Mouse (Mus musculus): ENCODE data around the gene Dlg2. TPM values are rescaled to one million over a fixed set of nuclear protein-coding genes. Genes with fewer than 3 reads are reported as not detected.

Dlg2 gene
- polyA plus RNA-seq, 1 experiment from 2014 or later = 1.5 TPM

DNA sequence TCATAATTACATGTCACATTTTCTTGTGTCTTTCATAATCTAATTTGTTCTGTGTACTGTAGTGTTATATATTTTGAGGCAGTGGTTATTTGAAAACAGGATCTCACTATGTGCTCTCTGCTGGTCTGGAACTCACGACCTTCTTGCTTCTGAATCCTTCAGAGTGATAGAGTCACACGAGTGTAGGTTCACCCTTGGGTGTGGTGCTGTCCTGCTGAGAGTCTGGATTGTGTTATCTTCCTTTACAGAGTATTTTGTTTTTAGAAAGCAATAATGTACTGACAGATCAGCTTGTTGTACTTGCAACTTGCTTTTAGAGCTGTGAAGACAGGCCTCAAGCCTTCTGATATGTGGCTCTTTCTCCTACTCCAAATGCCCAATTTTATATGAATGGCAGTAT lies 1953.8 kb downstream of the Dlg2 start:
- in situ Hi-C loops (cut with MboI; ENCODE audit: low pct_unique_long_range_greater_than_20kb) = no loop called here
- no peak for TF ChIP-seq CTCF (IDR thresholded peaks at IDR 0.05)
- ATAC-seq (no peak), DNase-seq (ENCODE audit: low read depth, low spot score) (no peak)
- H3K27me3 ChIP-seq = no peaks in the 10 kb centered on the region
- ChIA-PET CTCF (interaction anchor here (1.7 kb wide), 1 partner anchor 13 kb away, joined by 3 read pairs; no protein-coding TSS in a partner anchor), POLR2A (no interaction called here)

DNA sequence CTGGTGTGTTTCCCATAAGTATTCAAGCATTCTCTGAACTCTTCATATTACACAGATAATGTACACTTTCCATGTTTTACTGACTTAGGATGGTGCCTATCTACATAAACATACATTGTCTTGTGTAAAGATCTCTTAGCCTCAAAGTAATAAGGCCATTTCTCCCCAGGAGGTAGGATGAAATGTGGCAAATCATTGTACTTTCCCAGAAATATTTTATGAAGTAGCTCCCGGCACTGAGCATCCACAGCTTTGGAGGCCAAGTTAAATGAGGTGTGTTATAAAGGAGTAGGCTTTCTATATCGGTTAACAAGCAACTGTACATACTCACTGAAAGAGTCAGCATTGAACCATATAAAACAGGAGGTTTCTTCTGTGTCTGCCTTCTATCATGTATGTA lies 1960.7 kb downstream of the Dlg2 start:
- no peak for DNase-seq (ENCODE audit: low read depth, low spot score)
- no peak for TF ChIP-seq CTCF (IDR thresholded peaks at IDR 0.05)
- POLR2A ChIA-PET = no interaction called here
- CTCF ChIA-PET = interaction anchor here (1.1 to 1.4 kb wide), 2 partner anchors 9 to 28 kb away, joined by 3 to 5 read pairs; no protein-coding TSS in a partner anchor
- in situ Hi-C loops (cut with MboI; ENCODE audit: low pct_unique_long_range_greater_than_20kb) = no loop called here
- ATAC-seq = no peak
- no peaks in the 10 kb centered on the region for H3K27me3 ChIP-seq

DNA sequence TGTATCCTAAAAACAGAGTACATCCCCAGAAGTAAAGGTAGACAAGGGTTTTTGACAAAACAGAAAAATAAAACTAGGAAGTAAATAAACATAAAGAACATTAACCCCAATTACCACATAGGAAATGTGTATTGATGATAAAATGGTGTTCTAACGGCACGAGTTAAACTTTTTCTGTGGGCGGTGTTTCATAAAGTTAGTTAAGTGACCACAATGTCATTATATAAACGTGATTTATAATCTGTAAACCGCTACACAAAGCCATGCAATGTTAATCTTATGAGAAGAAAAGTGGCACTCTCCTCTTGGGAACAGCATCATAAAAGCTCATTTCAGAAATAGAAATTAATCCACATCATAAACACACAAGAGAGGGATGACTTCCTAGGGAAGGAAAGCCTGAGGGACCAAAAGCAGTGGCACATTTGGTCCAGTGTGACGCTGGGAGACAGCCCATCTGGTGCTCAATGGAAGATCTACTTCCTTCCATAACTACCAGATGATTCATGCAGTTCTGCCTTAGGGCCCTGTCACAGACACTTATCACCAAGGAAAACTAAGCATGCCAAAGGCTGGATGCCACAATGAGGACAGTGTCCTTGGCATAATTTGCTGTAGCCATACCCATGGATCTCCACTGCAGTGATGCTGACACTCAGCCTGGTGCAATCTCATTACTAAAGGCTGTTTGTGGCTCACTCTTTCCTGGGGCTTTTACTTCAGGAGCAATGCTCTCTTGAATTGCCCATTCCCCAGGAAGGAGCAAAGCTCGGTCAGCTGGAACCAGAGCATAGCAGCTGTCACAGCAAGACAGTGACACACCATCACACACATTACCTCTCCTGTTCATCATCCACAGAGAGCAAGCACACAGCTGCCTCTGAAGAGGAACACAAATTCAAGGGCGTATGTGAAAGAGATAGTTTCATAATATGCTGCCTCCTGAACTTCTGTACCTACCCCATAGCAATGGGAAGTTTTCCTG lies 1963.3 kb downstream of the Dlg2 start:
- ATAC-seq (peak; percentile 71), DNase-seq (ENCODE audit: low read depth, low spot score) (no peak)
- TF ChIP-seq CTCF (IDR thresholded peaks at IDR 0.05) = no peak
- POLR2A ChIA-PET = no interaction called here
- CTCF ChIA-PET = interaction anchor here (0.9 to 1.9 kb wide), 3 partner anchors 12 to 111 kb away, joined by 3 to 4 read pairs (median 3); no protein-coding TSS in a partner anchor
- H3K27me3 ChIP-seq = no peaks in the 10 kb centered on the region
- in situ Hi-C loops (cut with MboI; ENCODE audit: low pct_unique_long_range_greater_than_20kb) = no loop called here

DNA sequence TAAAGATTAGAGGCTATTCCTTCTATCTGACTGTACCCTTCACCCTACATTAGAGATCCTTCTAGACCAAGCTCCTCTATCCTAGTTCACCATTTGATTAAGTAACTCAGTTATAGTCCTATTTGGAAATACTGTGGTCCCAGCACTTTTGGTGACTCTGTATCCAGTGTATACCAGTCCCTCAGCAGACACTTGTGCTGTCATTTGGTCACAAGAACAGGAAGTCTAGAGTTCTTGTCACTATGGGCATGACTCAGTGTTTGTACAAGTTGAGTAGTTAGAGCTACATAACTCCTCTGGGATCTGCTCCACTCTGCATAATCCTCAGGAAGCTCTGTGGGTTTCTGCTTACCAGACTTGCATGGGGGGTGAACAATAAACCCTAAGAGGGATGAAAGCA lies 1965.1 kb downstream of the Dlg2 start:
- no peaks in the 10 kb centered on the region for H3K27me3 ChIP-seq
- ATAC-seq (no peak), DNase-seq (ENCODE audit: low read depth, low spot score) (no peak)
- POLR2A ChIA-PET = no interaction called here
- CTCF ChIA-PET = interaction anchor here (0.9 to 1.8 kb wide), 2 partner anchors 36 to 42 kb away, joined by 3 to 4 read pairs; no protein-coding TSS in a partner anchor
- in situ Hi-C loops (cut with MboI; ENCODE audit: low pct_unique_long_range_greater_than_20kb) = no loop called here
- no peak for TF ChIP-seq CTCF (IDR thresholded peaks at IDR 0.05)

DNA sequence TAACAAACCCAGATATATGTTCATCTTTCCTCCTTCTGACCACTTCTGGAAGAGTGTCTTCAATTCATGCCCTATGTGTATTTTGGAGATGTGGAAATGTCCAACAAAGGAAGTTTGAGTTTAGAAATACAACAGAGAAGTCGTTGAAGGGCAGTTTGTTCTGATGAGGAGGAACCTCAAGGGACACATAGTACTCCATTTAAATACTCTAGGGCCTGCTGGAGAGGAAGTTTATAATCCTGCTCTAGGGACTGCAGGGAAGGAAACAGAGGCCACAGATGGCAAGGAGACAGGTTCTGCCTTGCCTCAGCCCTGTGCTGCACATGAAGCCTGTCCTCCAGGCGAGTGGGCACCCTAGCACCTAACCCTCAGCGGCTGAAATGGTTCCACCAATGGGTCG lies 1965.6 kb downstream of the Dlg2 start:
- ChIA-PET CTCF (interaction anchor here (0.9 to 1.8 kb wide), 2 partner anchors 37 to 41 kb away, joined by 3 to 4 read pairs; no protein-coding TSS in a partner anchor), POLR2A (no interaction called here)
- DNase-seq (ENCODE audit: low read depth, low spot score) = no peak
- no peak for TF ChIP-seq CTCF (IDR thresholded peaks at IDR 0.05)
- in situ Hi-C loops (cut with MboI; ENCODE audit: low pct_unique_long_range_greater_than_20kb) = no loop called here
- no peak for ATAC-seq
- no peaks in the 10 kb centered on the region for H3K27me3 ChIP-seq

DNA sequence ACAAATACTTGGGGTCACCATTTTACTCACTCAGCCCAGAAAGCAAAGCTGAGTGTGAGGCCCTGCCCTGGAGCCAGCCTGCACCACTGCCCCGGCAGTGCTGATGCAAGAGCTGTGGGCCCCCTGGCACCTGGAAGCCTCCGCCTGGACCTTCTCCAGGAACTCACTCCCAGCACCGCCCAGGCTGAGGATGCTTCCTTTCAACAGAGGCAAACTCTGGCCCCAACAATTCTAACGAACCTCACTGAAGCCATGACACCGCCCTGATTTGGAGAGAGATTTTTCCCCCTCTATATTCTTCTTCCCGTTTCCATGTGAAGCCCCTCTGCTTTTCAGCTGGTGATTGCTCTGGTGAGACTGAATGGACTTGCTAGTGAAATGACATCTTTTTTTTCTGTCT lies 1971.5 kb downstream of the Dlg2 start:
- no peaks in the 10 kb centered on the region for H3K27me3 ChIP-seq
- no peak for DNase-seq (ENCODE audit: low read depth, low spot score)
- in situ Hi-C loops (cut with MboI; ENCODE audit: low pct_unique_long_range_greater_than_20kb) = no loop called here
- no peak for TF ChIP-seq CTCF (IDR thresholded peaks at IDR 0.05)
- ChIA-PET POLR2A (no interaction called here), CTCF (no interaction called here)
- ATAC-seq = no peak

DNA sequence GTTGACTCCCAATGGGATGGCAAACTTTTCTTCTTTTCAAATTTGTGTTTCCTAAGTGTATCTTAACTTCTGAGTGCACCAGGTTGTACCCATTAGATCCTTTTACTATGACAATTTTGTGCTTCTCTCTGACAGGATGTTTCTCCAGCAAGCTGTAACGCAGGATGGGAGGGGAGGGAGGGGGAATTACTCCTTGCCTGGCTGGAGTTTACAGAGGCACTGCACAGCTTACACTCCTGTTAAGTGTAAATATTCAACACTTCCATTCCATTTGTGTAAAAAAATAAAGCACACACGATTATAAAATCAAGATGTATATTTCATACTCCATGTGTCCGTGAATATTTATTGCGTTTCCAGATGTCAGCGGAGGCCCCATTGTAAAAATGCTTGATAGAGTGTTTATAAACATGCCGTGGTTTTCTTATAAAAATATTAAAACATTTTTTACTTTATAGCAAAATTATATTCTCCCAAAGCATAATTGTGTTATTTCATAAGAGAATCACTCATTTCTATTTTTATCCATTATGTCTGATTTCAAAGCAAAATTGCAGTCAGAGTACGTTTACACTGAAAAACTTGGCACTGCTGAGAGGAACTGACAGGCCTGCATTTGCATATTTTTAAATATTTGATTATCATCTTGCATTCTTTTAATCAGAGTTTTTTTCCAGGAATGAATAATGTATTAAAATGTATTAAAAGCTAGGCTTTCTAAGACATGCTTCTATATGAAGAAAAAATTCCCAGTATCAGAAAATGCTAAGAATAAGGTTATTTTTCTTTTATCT lies 1972.5 kb downstream of the Dlg2 start:
- ATAC-seq = no peak
- in situ Hi-C loops (cut with MboI; ENCODE audit: low pct_unique_long_range_greater_than_20kb) = no loop called here
- no peak for TF ChIP-seq CTCF (IDR thresholded peaks at IDR 0.05)
- CTCF ChIA-PET = no interaction called here
- no peak for DNase-seq (ENCODE audit: low read depth, low spot score)
- POLR2A ChIA-PET = no interaction called here
- H3K27me3 ChIP-seq = no peaks in the 10 kb centered on the region

DNA sequence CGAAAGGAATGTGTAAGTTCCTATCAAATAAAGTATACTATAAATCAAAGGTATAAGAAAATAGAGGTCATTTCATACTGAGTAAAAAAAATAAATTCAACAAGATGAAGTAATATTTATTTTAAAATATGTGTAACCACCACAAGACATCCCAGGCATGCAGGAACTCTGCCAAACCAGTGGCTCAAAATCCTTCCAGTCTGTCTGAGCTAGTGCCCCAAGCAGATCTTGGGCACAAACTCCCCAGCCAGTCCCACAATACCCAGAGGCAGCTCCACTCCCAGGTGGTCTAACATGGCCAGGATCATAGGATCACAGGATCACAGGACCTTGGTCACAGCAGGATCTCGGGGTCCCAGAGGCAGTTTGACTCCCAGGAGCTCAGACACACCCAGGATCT lies 1977.7 kb downstream of the Dlg2 start:
- CTCF ChIA-PET = interaction anchor here (1.0 to 2.3 kb wide), 4 partner anchors 8 to 97 kb away, joined by 3 to 7 read pairs (median 4); no protein-coding TSS in a partner anchor
- H3K27me3 ChIP-seq = no peaks in the 10 kb centered on the region

DNA sequence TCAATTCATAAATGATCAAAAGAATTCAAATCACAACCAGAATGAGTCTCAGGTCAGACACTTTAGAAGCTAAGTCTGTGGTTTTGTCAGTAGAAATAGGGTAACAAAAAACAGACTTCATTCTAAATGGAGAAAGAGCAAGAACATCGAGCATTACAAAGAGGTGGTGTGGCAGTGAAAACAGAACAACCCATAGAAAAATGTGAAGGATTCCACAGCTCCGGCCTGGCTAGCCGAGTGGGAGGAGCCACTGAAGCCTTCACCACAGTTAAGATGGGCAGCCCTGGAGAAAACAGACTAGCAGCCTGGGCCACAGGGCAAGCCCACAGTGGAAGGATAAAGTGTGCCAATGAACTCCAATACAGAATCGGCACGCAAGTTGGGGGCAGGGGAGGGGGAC lies 1979.5 kb downstream of the Dlg2 start:
- ChIA-PET POLR2A (no interaction called here), CTCF (interaction anchor here (2.3 kb wide), 1 partner anchor 27 kb away, joined by 7 read pairs; no protein-coding TSS in a partner anchor)
- in situ Hi-C loops (cut with MboI; ENCODE audit: low pct_unique_long_range_greater_than_20kb) = no loop called here
- ATAC-seq (no peak), DNase-seq (ENCODE audit: low read depth, low spot score) (no peak)
- no peak for TF ChIP-seq CTCF (IDR thresholded peaks at IDR 0.05)
- H3K27me3 ChIP-seq = no peaks in the 10 kb centered on the region

More for the DNA sequence above, 1977.7 kb downstream of the Dlg2 start:
- DNase-seq (ENCODE audit: low read depth, low spot score) = no peak
- POLR2A ChIA-PET = interaction anchor here (1.1 kb wide), 1 partner anchor 9 kb away, joined by 3 read pairs; no protein-coding TSS in a partner anchor
- no peak for ATAC-seq
- TF ChIP-seq CTCF (IDR thresholded peaks at IDR 0.05) = no peak
- in situ Hi-C loops (cut with MboI; ENCODE audit: low pct_unique_long_range_greater_than_20kb) = no loop called here

DNA sequence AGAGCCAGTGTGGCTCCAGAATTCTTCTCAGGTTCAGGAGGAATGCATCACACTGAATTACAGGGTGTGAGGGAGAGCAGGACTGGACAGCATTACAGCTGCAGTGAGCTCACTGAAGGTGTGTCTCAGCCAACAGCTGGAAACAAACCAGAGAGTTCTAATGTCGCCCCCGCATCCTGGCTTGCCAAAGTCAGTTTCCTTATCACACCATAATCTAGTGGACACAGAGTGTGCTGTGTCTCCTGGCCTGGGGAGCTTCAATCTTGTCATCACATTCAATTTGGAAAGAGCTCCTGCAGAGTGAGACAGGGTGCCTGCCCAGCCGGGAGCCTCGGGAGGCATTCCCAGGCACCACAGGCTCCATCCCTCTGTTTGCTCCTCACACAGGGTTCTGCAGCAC lies 1981.3 kb downstream of the Dlg2 start:
- DNase-seq (ENCODE audit: low read depth, low spot score) (no peak), ATAC-seq (no peak)
- ChIA-PET POLR2A (no interaction called here), CTCF (interaction anchor here (0.8 to 1.4 kb wide), 2 partner anchors 14 to 129 kb away, joined by 3 read pairs; no protein-coding TSS in a partner anchor)
- no peak for TF ChIP-seq CTCF (IDR thresholded peaks at IDR 0.05)
- H3K27me3 ChIP-seq = no peaks in the 10 kb centered on the region
- in situ Hi-C loops (cut with MboI; ENCODE audit: low pct_unique_long_range_greater_than_20kb) = no loop called here
